Mouse (Mus musculus) stomach, postnatal 0 days (tissue): ENCODE data around the gene Glt28d2. TPM values are rescaled to one million over a fixed set of nuclear protein-coding genes. Genes with fewer than 3 reads are reported as not detected.
"Not testable (repeated sequence)": the region's sequence is repeated elsewhere in the genome, so short reads cannot be mapped to it uniquely, and the experiment has no call there.

ENCODE experiments used
- ATAC-seq: fragments of 200-750 bp; cut with Nextera tagmentation; 2 replicates; pipeline ENCODE4 v1.8.0; 2017; ENCODE audit not compliant: low FRiP score, low TSS enrichment
- DNase-seq: peaks from one replicate; pipeline ENCODE4 v3.0.0-alpha.2; 2016; ENCODE audit warnings: low spot score
- H3K27ac ChIP-seq: fragments of 300-500 bp; sonication (generic); replicated peaks from 2 replicates; pipeline ENCODE4 v1.5.1; 2014; ENCODE audit warnings: mild to moderate bottlenecking, control low read depth
- H3K27me3 ChIP-seq: fragments of 300-500 bp; sonication (generic); 2 replicates; pipeline ENCODE4 v1.6.1; 2014; ENCODE audit warnings: low read length; ENCODE audit not compliant: control insufficient read depth, insufficient read depth
- H3K36me3 ChIP-seq: fragments of 300-500 bp; sonication (generic); 2 replicates; pipeline ENCODE4 v1.6.1; 2014; ENCODE audit warnings: low read length, mixed read lengths; ENCODE audit not compliant: control insufficient read depth, insufficient read depth
- H3K4me1 ChIP-seq: fragments of 300-500 bp; sonication (generic); replicated peaks from 2 replicates; pipeline ENCODE4 v1.6.1; 2014; ENCODE audit warnings: antibody characterized with exemption; ENCODE audit not compliant: control insufficient read depth, insufficient read depth
- H3K4me2 ChIP-seq: fragments of 300-500 bp; sonication (generic); replicated peaks from 2 replicates; pipeline ENCODE4 v1.6.1; 2014; ENCODE audit warnings: low read depth, mild to moderate bottlenecking, control low read depth, moderate library complexity
- H3K4me3 ChIP-seq: fragments of 300-500 bp; sonication (generic); 2 replicates; pipeline ENCODE4 v1.5.1; 2014; ENCODE audit warnings: low read depth, low read length, control low read depth
- H3K9ac ChIP-seq: fragments of 300-500 bp; sonication (generic); 2 replicates; pipeline ENCODE4 v1.6.1; 2014; ENCODE audit warnings: mild to moderate bottlenecking, low read length, control low read depth, mixed read lengths
- H3K9me3 ChIP-seq: fragments of 300-500 bp; sonication (generic); 2 replicates; pipeline ENCODE4 v1.6.1; 2016; ENCODE audit warnings: low read length; ENCODE audit not compliant: control insufficient read depth
- CTCF ChIP-seq: IDR thresholded peaks from 2 replicates; pipeline ENCODE4 v1.5.1; 2016; ENCODE audit warnings: antibody characterized with exemption, low read depth, mild to moderate bottlenecking, moderate library complexity
- EP300 ChIP-seq: optimal IDR thresholded peaks from 2 replicates; pipeline ENCODE3; 2016; ENCODE audit warnings: antibody characterized with exemption
- WGBS: fragments of 180-500 bp; shearing (Covaris S2); extraction: QIAGEN DNeasy Blood & Tissue Kit; methylation state at CpG from one replicate; pipeline ENCODE4 v1.1.7; 2014; 5-methylcytosine and 5-hydroxymethylcytosine counted together
- polyA plus RNA-seq: library from polyadenylated mRNA; unstranded; fragments of >200 nt; fragmentation: Nextera tagmentation; extraction: Ambion mirVana; gene quantifications from 2 replicates; pipeline ENCODE4 v1.2.1, GENCODE M21; 2015

Gene Glt28d2
- polyA plus RNA-seq, 1 experiment from 2014 or later, result 6.5 TPM

DNA sequence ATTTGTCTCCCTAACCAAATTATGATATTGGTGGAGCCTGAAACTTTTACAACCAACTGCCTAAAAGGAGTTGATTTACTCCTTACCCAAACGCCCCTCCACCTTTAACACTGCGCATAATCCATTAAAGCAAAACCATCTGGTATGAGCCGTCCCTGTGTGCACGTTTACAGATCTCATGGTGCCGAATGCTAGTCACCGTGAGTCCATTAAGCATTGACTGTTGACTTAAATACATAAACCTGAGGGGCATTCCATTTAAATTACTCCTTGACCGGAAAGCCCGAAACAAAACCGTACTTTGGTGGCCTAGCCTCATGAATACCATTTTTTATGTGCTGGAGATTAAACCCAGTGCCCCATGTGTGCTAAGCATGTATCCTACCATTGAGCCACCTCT lies 40.0 kb upstream of the Glt28d2 start:
- no peak overlapping the region for H3K4me2 ChIP-seq
- TF ChIP-seq EP300 (no peak), CTCF (no peak)
- H3K36me3 ChIP-seq, result no peaks in the 10 kb centered on the region
- H3K27me3 ChIP-seq, result no peaks in the 10 kb centered on the region
- ATAC-seq, result no peak
- H3K9ac ChIP-seq, result no peak overlapping the region
- H3K4me1 ChIP-seq, result no peaks in the 10 kb centered on the region
- no peak for DNase-seq
- WGBS, result 58% methylated on average over 9 of the region's 9 CpGs
- H3K27ac ChIP-seq, result no peak overlapping the region
- no peak overlapping the region for H3K4me3 ChIP-seq
- no peaks in the 10 kb centered on the region for H3K9me3 ChIP-seq

DNA sequence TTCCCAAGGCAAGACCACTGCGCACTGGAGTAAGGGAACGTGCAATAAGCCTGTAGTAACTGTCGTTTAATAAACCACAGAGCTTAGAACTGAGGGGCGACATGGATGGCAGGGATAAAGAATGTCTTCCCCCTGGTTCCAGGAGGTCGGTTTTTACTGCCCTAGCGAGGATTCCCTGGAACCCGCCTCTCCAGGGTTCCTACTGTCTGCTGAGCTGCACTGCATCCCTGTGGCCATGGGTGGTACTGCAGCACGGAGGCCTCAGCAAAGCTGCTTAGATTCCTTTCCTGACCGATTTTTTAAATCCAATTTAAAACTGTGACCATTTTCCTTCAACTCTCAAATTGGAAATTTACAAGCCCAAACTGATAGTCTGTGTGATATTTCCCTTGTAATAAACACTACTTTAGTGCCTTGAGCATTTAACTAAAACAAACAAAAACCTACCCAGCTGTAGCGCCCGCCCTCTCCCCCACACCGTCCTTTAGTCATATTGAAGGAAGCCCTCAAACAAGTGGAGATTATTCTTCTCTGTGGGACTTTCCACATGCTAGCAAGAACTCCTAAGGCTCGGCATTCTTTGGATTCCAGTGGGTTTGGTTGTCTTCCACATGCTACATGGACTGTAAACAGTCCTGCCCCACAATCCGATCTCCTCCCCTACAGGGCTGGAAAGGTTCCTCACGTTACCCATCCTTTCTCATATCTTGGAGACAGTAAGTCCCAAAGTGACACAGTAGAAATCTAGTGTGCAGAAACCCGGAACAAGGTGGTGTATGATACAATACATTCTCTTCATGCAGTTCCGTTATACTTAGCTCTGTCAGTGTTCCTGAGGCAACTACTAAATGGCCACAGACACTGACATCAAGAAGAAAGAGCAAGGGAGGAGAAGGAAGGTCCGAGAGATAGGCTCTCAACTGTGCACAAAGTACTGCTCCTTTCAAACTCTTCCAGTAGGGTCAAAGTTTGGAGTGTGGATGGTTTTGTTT lies 36.9 kb upstream of the Glt28d2 start:
- Histone ChIP-seq H3K4me3 (no peak overlapping the region), H3K36me3 (no peaks in the 10 kb centered on the region), H3K4me2 (peak overlapping the region; percentile 11; the same call in 1 of the 2 replicates), H3K9me3 (no peaks in the 10 kb centered on the region), H3K27me3 (no peaks in the 10 kb centered on the region), H3K4me1 (no peaks in the 10 kb centered on the region), H3K9ac (no peak overlapping the region), H3K27ac (no peak overlapping the region)
- DNase-seq (peak; percentile 82), ATAC-seq (peak; percentile 59; the same call in 1 of the 2 replicates)
- WGBS, result 35% methylated on average over 18 of the region's 18 CpGs
- TF ChIP-seq CTCF, result peak; percentile 95
- TF ChIP-seq EP300, result no peak

DNA sequence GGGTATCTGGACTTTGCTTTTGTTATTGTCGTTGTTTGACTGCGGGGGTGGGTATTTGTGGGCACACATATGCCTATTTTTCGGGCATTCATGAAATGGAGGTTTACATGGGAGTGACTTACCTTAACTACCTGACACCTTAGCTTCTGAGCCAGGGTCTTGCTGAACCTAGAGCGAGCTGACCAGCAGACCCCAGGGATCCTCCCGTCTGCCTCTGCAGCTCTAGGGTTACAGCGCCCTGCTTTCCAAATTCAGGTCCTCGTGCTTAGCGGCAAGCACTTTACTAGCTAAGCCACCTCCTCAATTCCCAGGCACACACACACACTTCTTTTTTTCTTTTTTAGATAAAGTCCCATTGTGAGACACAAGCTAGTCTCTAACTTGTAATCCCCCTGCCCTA lies 36.0 kb upstream of the Glt28d2 start:
- Histone ChIP-seq H3K36me3 (no peaks in the 10 kb centered on the region), H3K9ac (no peak overlapping the region), H3K4me3 (no peak overlapping the region), H3K4me2 (no peak overlapping the region), H3K27ac (no peak overlapping the region), H3K27me3 (no peaks in the 10 kb centered on the region), H3K9me3 (no peaks in the 10 kb centered on the region), H3K4me1 (no peaks in the 10 kb centered on the region)
- 86% methylated on average over 8 of the region's 8 CpGs for WGBS
- no peak for ATAC-seq
- TF ChIP-seq CTCF (no peak), EP300 (no peak)
- DNase-seq, result no peak

DNA sequence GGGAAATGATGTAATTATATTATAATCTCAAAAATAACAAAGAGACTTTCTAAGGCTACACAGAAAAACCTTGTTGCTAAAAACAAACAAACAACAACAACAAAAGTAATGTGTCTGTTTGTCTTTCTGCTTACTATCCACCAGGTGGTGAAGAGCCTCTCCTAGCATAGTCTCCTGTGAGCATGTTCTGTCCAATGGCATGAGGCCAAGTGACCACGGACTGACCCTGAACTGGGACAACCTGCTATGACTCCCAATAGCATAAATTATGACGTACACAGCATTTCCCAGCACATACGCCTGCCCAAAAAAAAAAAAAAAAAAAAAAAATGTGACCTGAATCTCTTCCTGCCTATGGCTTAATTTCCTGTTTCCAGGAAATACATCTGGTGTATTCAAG lies 35.0 kb upstream of the Glt28d2 start:
- DNase-seq, result no peak
- H3K27me3 ChIP-seq, result no peaks in the 10 kb centered on the region

DNA sequence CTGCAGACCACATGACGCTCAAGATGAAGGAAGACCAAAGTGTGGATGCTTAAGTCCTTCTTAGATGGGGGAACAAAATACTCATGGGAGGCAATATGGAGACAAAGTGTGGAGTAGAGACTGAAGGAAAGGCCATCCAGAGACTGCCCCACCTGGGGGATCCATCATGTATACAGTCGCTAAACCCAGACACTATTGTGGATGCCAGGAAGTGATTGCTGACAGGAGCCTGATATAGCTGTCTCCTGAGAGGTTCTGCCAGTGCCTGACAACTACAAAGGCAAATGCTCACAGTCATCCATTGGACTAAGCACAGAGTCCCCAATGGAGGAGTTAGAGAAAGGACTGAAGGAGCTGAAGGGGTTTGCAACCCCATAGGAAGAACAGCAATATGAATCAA lies 33.4 kb upstream of the Glt28d2 start:
- ATAC-seq, DNase-seq, H3K36me3 ChIP-seq, H3K27me3 ChIP-seq, H3K9ac ChIP-seq, H3K27ac ChIP-seq, H3K4me1 ChIP-seq, H3K9me3 ChIP-seq, H3K4me3 ChIP-seq, H3K4me2 ChIP-seq: not testable (repeated sequence)
- 80% methylated on average over 2 of the region's 2 CpGs for WGBS

More for the DNA sequence above, 35.0 kb upstream of the Glt28d2 start:
- Histone ChIP-seq H3K9me3 (no peaks in the 10 kb centered on the region), H3K36me3 (no peaks in the 10 kb centered on the region), H3K4me3 (no peak overlapping the region), H3K27ac (no peak overlapping the region), H3K4me1 (no peaks in the 10 kb centered on the region), H3K4me2 (no peak overlapping the region), H3K9ac (no peak overlapping the region)
- 46% methylated on average over 3 of the region's 3 CpGs for WGBS
- ATAC-seq, result no peak
- no peak for TF ChIP-seq EP300
- TF ChIP-seq CTCF, result peak; percentile 11; the same call in 1 of the 2 replicates

DNA sequence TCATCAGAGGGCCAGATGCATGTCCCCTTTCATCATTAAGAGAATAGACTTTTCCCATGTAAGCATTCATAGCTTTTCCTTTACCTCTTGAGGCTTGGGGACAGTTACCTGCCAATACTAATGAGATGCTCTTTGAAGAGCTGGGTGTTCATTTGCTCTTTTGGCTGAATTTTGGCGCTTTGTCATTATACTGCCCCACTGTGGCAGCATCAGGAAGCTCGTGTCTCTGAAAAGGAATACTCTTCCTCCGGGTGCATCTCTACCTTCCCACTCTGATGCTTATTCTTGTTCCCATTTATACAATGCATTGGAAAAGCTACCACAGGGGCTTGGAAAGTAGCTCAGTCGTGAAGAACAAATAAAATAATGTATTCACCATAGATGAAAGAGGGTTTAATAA lies 30.3 kb upstream of the Glt28d2 start:
- TF ChIP-seq EP300, result no peak
- peak; percentile 78 for TF ChIP-seq CTCF
- ATAC-seq, result no peak
- H3K27me3 ChIP-seq, result no peaks in the 10 kb centered on the region
- peak; percentile 29 for DNase-seq
- H3K4me3 ChIP-seq, result no peak overlapping the region
- no peak overlapping the region for H3K27ac ChIP-seq
- no peak overlapping the region for H3K4me2 ChIP-seq
- no peaks in the 10 kb centered on the region for H3K36me3 ChIP-seq
- no peaks in the 10 kb centered on the region for H3K9me3 ChIP-seq
- 12% methylated on average over 4 of the region's 4 CpGs for WGBS
- H3K4me1 ChIP-seq, result no peaks in the 10 kb centered on the region
- no peak overlapping the region for H3K9ac ChIP-seq
